Mouse (Mus musculus): ENCODE measurements at regions not wholly inside any gene's neighbourhood (a gene's known extent, or its start where the extent isn't known, plus 50 kb on each side); places are given as distances from the start of the nearest gene placed in this dataset.
"Not testable (repeated sequence)": the region's sequence is repeated elsewhere in the genome, so short reads cannot be mapped to it uniquely, and the experiment has no call there.

DNA sequence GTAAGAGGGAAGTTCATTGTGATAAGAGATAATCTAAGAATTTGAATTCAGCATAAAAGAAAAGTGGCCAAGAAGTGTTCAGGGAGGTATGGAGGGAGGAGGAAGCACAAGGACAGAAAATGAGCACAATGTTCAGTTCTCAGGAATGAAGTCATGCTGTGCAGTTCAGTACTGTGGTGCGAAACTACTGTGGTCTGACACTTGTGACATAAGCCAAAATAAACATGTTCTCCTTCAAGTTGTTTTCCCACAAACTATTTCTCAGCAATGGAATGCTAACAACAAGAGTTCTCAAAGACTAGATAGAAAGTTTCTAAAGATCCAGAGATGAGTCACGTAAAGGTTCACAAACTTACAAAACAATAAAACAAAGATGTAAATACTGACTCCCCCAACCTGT lies 531.3 kb downstream of the Cypt12 start:
- 82% methylated on average over 2 of the region's 2 CpGs for WGBS
- Histone ChIP-seq H3K27ac (ENCODE audit: insufficient read depth, low read depth, low read length) (no peak overlapping the region), H3K4me1 (ENCODE audit: control insufficient read depth, insufficient read depth, low read length) (no peaks in the 10 kb centered on the region), H3K4me3 (ENCODE audit: insufficient read depth, low read depth, low read length) (no peak overlapping the region)
- TF ChIP-seq CTCF (IDR thresholded peaks at IDR 0.05; ENCODE audit: insufficient read depth, low read depth, low read length) (no peak), POLR2A (IDR thresholded peaks at IDR 0.05; ENCODE audit: insufficient read depth, low read depth, low read length) (no peak)

DNA sequence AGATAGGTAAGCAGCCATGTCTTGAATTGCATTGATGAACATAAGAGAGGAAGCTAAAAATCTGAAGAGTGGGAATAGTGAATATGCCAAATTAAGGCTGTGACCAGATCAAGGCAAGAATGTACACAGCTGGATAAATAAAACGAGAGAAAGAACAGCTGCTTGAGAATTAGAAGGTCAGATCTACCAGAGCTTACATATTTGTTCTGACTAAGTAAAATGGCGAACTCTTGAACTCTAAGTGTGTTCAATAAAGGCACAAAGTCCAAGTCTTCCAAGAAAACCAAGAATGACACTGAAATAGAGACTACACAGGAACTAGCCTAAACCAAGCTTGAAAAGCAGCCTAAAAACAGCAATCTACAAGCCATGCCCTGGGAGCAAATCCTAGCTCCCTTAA lies 533.8 kb downstream of the Cypt12 start:
- WGBS, result 87% methylated on average over 2 of the region's 2 CpGs
- Histone ChIP-seq H3K4me1 (ENCODE audit: control insufficient read depth, insufficient read depth, low read length) (no peaks in the 10 kb centered on the region), H3K4me3 (ENCODE audit: insufficient read depth, low read depth, low read length) (no peak overlapping the region), H3K27ac (ENCODE audit: insufficient read depth, low read depth, low read length) (no peak overlapping the region)
- TF ChIP-seq CTCF (IDR thresholded peaks at IDR 0.05; ENCODE audit: insufficient read depth, low read depth, low read length) (no peak), POLR2A (IDR thresholded peaks at IDR 0.05; ENCODE audit: insufficient read depth, low read depth, low read length) (no peak)

DNA sequence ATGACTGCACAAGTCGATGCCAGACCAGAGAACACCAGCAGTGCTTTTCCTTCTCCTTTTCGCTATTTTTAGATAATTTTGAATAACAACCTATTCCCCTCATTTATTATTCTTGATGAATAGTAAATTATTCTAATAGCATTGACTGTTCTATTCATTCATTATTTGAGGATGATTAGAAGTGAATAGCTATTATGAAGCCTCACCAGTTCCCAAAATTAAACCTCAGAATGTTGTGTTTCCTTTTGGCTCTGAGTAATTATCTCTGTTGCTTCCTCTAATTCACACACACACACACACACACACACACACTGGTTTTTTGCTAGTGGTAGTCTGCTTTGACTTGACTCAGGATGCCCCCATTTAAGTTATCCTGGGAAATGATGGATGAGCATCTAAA lies 540.7 kb downstream of the Cypt12 start:
- no peaks in the 10 kb centered on the region for H3K4me1 ChIP-seq (ENCODE audit: control insufficient read depth, insufficient read depth, low read length)
- no peak overlapping the region for H3K4me3 ChIP-seq (ENCODE audit: insufficient read depth, low read depth, low read length)
- H3K27ac ChIP-seq (ENCODE audit: insufficient read depth, low read depth, low read length), result no peak overlapping the region
- no peak for TF ChIP-seq POLR2A (IDR thresholded peaks at IDR 0.05; ENCODE audit: insufficient read depth, low read depth, low read length)
- WGBS, result 35% methylated on average over 2 of the region's 2 CpGs

DNA sequence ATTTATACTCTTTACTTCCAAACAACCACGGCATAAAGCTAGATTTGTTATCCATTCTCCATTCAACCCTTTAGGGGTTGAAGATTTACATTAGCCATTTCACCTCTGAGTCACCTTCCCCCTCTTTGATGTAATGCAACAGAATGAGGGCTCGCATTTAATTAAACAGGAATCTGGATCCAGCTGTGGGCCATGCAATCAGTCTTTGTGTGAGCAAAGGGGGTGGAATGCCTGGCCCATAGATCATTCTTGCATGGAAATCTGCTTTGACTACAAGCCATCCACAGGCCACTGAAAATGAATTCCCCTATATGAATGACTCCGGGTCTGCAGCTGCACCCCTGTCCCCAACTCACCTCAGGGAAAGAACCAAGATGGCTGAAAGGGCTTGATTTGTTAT lies 574.4 kb downstream of the Cypt12 start:
- 51% methylated on average over 3 of the region's 3 CpGs for WGBS
- no peak for TF ChIP-seq CTCF (IDR thresholded peaks at IDR 0.05; ENCODE audit: insufficient read depth, low read depth, low read length)
- no peak for TF ChIP-seq POLR2A (IDR thresholded peaks at IDR 0.05; ENCODE audit: insufficient read depth, low read depth, low read length)
- H3K27ac ChIP-seq (ENCODE audit: insufficient read depth, low read depth, low read length), result no peak overlapping the region

DNA sequence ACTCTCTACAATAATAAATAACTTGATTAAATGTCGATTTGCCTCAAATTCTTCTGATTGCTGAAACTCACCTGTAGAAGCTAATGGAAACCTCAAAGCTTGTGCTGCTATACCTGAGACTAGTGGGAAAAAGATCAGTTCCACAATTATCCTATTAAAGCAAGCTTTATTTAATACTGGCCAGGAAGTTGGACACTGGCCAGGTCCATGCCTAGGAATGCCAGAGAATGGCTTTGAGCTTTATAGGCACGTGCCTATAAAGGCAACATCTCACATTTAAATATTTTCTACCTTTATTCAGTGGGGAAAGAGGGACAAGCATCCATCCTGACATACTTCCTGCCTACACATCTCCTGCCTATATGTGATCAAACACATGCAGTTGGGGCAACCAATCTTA lies 575.8 kb downstream of the Cypt12 start:
- Histone ChIP-seq H3K4me1 (ENCODE audit: control insufficient read depth, insufficient read depth, low read length) (no peaks in the 10 kb centered on the region), H3K4me3 (ENCODE audit: insufficient read depth, low read depth, low read length) (no peak overlapping the region), H3K27ac (ENCODE audit: insufficient read depth, low read depth, low read length) (no peak overlapping the region)
- TF ChIP-seq POLR2A (IDR thresholded peaks at IDR 0.05; ENCODE audit: insufficient read depth, low read depth, low read length) (no peak), CTCF (IDR thresholded peaks at IDR 0.05; ENCODE audit: insufficient read depth, low read depth, low read length) (no peak)
- 72% methylated on average over 2 of the region's 2 CpGs for WGBS

More for the DNA sequence above, 574.4 kb downstream of the Cypt12 start:
- no peak overlapping the region for H3K4me3 ChIP-seq (ENCODE audit: insufficient read depth, low read depth, low read length)
- no peaks in the 10 kb centered on the region for H3K4me1 ChIP-seq (ENCODE audit: control insufficient read depth, insufficient read depth, low read length)

DNA sequence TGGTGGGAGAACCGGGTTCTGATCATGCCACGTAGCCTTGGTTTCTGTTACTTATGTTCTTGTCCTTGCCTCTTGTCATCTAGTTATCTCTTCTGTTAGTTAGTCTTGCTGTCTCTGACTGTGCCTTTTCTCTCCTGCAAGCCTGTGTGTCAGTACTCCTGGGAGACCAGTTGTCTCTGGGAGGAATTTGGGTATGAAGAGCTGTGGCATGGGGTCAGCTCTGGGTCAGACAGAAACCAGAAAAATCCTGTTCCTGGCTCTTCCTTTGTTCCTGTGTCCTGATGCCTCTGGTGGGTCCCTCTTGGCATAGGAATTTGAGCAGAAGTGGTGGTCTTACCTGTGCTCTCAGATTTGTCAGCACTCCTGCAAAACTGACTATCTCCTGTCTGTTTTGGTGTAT lies 609.0 kb downstream of the Cypt12 start:
- no peak for TF ChIP-seq POLR2A (IDR thresholded peaks at IDR 0.05; ENCODE audit: insufficient read depth, low read depth, low read length)
- no peak for TF ChIP-seq CTCF (IDR thresholded peaks at IDR 0.05; ENCODE audit: insufficient read depth, low read depth, low read length)
- no peaks in the 10 kb centered on the region for H3K4me1 ChIP-seq (ENCODE audit: control insufficient read depth, insufficient read depth, low read length)
- no peak overlapping the region for H3K4me3 ChIP-seq (ENCODE audit: insufficient read depth, low read depth, low read length)
- WGBS, result 90% methylated on average over 2 of the region's 2 CpGs
- no peak overlapping the region for H3K27ac ChIP-seq (ENCODE audit: insufficient read depth, low read depth, low read length)

DNA sequence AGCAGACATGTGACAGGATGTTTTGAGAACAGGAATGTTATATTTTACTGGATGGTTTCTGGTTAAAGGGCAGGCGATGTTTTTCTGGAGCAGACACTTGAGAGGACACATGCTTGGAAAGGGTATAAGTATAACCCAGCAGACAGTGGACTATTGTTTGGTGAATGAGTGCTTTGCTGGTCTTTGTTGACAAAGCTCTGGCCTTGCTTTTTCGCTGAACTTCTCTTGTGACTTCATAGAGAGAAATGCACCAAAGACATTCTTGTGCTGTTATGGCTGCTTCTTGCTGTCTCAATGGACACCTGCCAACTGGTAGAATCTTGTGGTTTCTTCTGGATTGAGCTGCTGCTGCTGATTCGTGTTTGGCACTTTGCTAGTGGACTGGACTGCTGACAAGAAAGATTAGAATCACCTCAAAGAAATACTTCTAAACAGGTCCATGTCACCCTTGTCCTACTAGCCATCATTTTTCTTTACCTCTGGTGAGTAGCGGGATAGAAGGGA lies 612.1 kb downstream of the Cypt12 start:
- no peaks in the 10 kb centered on the region for H3K4me1 ChIP-seq (ENCODE audit: control insufficient read depth, insufficient read depth, low read length)
- TF ChIP-seq POLR2A (IDR thresholded peaks at IDR 0.05; ENCODE audit: insufficient read depth, low read depth, low read length), result no peak
- TF ChIP-seq CTCF (IDR thresholded peaks at IDR 0.05; ENCODE audit: insufficient read depth, low read depth, low read length), result no peak
- H3K4me3 ChIP-seq (ENCODE audit: insufficient read depth, low read depth, low read length), result no peak overlapping the region
- no peak overlapping the region for H3K27ac ChIP-seq (ENCODE audit: insufficient read depth, low read depth, low read length)
- 59% methylated on average over 4 of the region's 4 CpGs for WGBS

DNA sequence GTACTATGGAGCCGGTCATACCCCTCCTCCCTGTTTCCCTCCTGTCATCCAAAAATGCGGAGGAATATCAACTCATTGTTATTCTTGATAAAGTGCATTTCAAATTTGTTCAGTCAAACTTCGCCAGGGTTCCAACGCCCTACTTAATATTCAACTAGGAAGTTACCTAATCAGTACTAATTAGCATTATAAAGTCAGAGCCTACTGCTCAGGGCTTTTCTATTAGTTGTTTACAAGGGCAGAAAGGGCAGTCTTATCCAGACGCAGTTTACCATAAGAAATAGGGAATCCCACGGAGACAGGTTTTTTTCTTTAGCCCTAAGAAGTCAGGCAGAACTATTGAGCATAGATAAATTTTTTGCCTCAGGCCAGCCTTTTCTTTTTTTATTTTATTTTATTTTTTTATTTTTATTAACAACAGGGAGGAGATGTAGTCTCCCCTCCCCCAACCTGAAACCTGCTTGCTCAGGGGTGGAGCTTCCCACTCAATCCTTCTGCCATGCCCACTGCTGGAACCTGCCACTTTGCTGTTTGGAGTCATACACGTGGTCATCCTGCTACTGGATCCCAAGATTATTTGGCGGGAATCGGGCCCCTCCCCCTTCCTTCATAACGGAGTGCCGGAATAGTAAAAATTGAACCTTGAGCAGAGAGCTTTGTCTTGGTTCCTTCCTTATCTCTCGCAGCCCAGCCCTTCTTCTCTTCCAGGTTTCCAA lies 632.9 kb downstream of the Cypt12 start:
- H3K4me1 ChIP-seq (ENCODE audit: control insufficient read depth, insufficient read depth, low read length); H3K27ac ChIP-seq (ENCODE audit: insufficient read depth, low read depth, low read length); H3K4me3 ChIP-seq (ENCODE audit: insufficient read depth, low read depth, low read length): not testable (repeated sequence)
- 46% methylated on average over 12 of the region's 12 CpGs for WGBS

DNA sequence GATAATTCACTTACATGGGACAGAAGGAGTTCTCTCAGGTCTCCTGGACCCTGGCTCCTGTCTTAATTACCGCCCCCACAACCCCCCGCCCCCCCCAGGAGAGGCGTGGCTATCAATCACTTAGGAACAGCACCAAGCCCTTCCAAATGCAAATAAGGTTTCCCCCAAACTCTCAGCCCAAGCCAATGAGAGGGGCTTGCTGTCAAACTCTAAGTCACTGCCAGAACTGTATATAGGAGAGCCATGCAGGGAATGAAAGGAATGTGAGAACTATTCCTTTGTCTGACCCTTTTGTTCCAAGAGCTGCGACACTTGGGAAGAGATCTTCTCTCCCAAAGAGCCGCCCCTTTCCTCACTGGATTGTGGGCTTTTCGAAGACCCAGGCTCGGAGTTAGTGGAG lies 672.4 kb downstream of the Cypt12 start:
- H3K4me3 ChIP-seq (ENCODE audit: insufficient read depth, low read depth, low read length), result no peak overlapping the region
- no peak for TF ChIP-seq POLR2A (IDR thresholded peaks at IDR 0.05; ENCODE audit: insufficient read depth, low read depth, low read length)
- TF ChIP-seq CTCF (IDR thresholded peaks at IDR 0.05; ENCODE audit: insufficient read depth, low read depth, low read length), result no peak
- 49% methylated on average over 7 of the region's 7 CpGs for WGBS
- peaks cover 7% of the 10 kb centered on the region for H3K4me1 ChIP-seq (ENCODE audit: control insufficient read depth, insufficient read depth, low read length)
- no peak overlapping the region for H3K27ac ChIP-seq (ENCODE audit: insufficient read depth, low read depth, low read length)

DNA sequence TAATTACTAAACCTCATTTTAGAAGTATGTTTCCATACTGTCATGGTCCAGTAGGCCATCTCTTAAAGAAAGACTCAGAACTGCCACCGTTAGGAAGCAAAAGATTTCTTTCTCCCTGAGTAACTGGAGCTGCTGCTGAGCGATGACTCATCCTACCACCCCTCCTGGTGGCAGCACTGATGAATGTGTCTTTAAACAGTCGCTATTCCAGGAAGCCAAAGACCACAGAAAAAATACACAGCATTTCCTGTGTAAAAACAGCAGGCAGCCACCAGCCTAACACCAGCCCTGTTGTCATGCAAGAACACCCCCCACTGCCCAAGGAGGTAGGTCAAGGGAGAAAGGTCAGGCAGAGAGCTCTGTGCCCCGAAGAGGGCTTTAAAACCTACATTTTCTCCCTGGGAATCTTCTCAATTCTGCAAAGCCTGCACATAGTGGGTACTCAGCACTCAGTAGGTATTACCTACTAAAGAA lies 675.7 kb downstream of the Cypt12 start:
- 7% methylated on average over 4 of the region's 4 CpGs for WGBS
- TF ChIP-seq CTCF (IDR thresholded peaks at IDR 0.05; ENCODE audit: insufficient read depth, low read depth, low read length) (no peak), POLR2A (IDR thresholded peaks at IDR 0.05; ENCODE audit: insufficient read depth, low read depth, low read length) (no peak)
- Histone ChIP-seq H3K27ac (ENCODE audit: insufficient read depth, low read depth, low read length) (peak overlapping the region; percentile 66; the same call in 1 of the 2 replicates), H3K4me3 (ENCODE audit: insufficient read depth, low read depth, low read length) (no peak overlapping the region), H3K4me1 (ENCODE audit: control insufficient read depth, insufficient read depth, low read length) (peaks cover 8% of the 10 kb centered on the region)

Data from olfactory bulb, adult 2 months (tissue).